Comparison of ENCODE assay signal across 8 mouse cellular contexts in genomic region chr9:108516380-108517251, GRCm38 (mm10). TPM values are rescaled to one million over a fixed set of nuclear protein-coding genes. Genes with fewer than 3 reads are reported as not detected.
DNase-seq lines count a peak whose midpoint lies in the region; ATAC-seq lines count a peak whose summit lies in the region.

Qrich1 (plus strand) TSS chr9:108516806.

- DNase-seq in adipocyte (ENCODE audit: low spot score) = peak; percentile 96
- peak; percentile 99 for DNase-seq in embryo, embryonic 10 days (ENCODE audit: low spot score)
- peak; percentile 91 for DNase-seq in gastrocnemius, postnatal 10 days
- DNase-seq in induced T-regulatory cell, adult 2 months (ENCODE audit: low read depth) = peak; percentile 99
- DNase-seq in left cerebral cortex, adult 9 months (ENCODE audit: low spot score in 2 of 2) = peak; percentile 92 to 96
- DNase-seq in right cerebral cortex, postnatal 14 days = peak; percentile 93
- peak; percentile 92 to 93 for DNase-seq in urinary bladder, postnatal 36 days (ENCODE audit: low spot score in 2 of 2)

- ATAC-seq in megakaryocyte progenitor cell, adult 5-6 weeks (replicated peaks; ENCODE audit: poor library complexity) = peak; percentile 87

RNA-seq across cellular contexts. Expression of gene Qrich1, which starts in this region (rescaled TPM):
- total RNA-seq in gastrocnemius, postnatal 10 days (2021) = 10 to 100 TPM; 67.6 to 81.9 TPM
- total RNA-seq in megakaryocyte progenitor cell, adult 5-6 weeks (2015) = 92.3 and 107 TPM in 2 replicates
- total RNA-seq in megakaryocyte progenitor cell, adult 5-6 weeks (2017) = 133 and 134 TPM in 2 replicates

Comparison
In these comparisons a context has a peak if more than half of its experiments do, and no peak if none do; other contexts are left out.
1. Peak in every context shown above with its lines: DNase-seq and ATAC-seq.